Mouse (Mus musculus) heart, embryonic 15.5 days (tissue): ENCODE measurements around the gene Phb. TPM values are rescaled to one million over a fixed set of nuclear protein-coding genes. Genes with fewer than 3 reads are reported as not detected.

Experiments used
- ATAC-seq: fragments of 200-750 bp; cut with Nextera tagmentation; replicated peaks from 2 replicates; pipeline ENCODE4 v1.8.0; 2017; ENCODE audit warnings: low read depth, moderate TSS enrichment; ENCODE audit not compliant: insufficient number of reproducible peaks, insufficient read depth, low FRiP score
- H3K27ac ChIP-seq: fragments of 300-500 bp; sonication (generic); 2 replicates; pipeline ENCODE4 v1.5.1; 2015; ENCODE audit warnings: mild to moderate bottlenecking, inconsistent platforms
- H3K27me3 ChIP-seq: fragments of 300-500 bp; sonication (generic); 2 replicates; pipeline ENCODE4 v1.6.1; 2015; ENCODE audit warnings: inconsistent platforms
- H3K36me3 ChIP-seq: fragments of 300-500 bp; sonication (generic); 2 replicates; pipeline ENCODE4 v1.6.1; 2015; ENCODE audit warnings: mild to moderate bottlenecking, inconsistent platforms
- H3K4me1 ChIP-seq: fragments of 300-500 bp; sonication (generic); replicated peaks from 2 replicates; pipeline ENCODE4 v1.6.1; 2015; ENCODE audit warnings: inconsistent platforms
- H3K4me2 ChIP-seq: fragments of 300-500 bp; sonication (generic); 2 replicates; pipeline ENCODE4 v1.6.1; 2015; ENCODE audit warnings: inconsistent platforms, mild to moderate bottlenecking, moderate library complexity
- H3K4me3 ChIP-seq: fragments of 300-500 bp; sonication (generic); 2 replicates; pipeline ENCODE4 v1.5.1; 2015; ENCODE audit warnings: mild to moderate bottlenecking, inconsistent platforms
- H3K9ac ChIP-seq: fragments of 300-500 bp; sonication (generic); 2 replicates; pipeline ENCODE4 v1.6.1; 2015; ENCODE audit warnings: mild to moderate bottlenecking, inconsistent platforms
- H3K9me3 ChIP-seq: fragments of 300-500 bp; sonication (generic); replicated peaks from 2 replicates; pipeline ENCODE4 v1.6.1; 2016; ENCODE audit warnings: inconsistent platforms
- WGBS: fragments of 180-500 bp; shearing (Covaris S2); methylation state at CpG from one replicate; pipeline ENCODE4 v1.1.7; 2015; ENCODE audit warnings: mixed read lengths; 5-methylcytosine and 5-hydroxymethylcytosine counted together
- polyA plus RNA-seq: library from polyadenylated mRNA; unstranded; fragments of >200 nt; fragmentation: Nextera tagmentation; extraction: Ambion mirVana; gene quantifications from 2 replicates; pipeline ENCODE4 v1.2.1, GENCODE M21; 2015

The Phb gene
- polyA plus RNA-seq, 1 experiment from 2014 or later = 293 TPM

DNA sequence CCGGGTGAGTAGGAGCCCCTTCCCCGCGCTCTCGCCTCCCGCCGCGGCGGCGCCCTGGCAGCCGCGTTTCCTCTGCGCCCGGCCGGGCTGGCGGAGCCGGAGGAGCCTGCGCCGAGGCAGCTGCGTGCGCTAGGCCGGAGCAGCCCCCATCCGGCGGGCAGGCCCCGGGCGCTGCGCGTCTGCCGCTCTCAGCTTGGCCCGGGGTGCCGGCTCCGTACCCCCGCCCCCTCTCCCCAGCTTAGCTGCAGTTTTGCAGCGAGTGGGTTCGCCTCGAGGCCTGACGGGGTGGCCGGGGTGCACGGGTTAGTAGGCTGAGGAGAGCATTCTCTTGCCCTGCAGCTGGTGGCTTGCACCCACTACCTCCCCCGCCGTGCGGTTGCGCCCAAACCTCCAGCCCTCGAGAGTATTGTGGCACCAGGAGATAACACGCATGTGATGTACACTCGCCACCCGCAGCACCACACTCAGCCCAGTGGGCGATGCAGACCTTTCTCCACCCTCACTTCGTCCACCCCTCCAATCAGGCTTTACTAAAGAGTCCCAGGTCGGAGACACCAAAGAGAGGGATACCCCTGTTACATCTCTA lies 46.6 kb downstream of the Phb start:
- Histone ChIP-seq H3K4me2 (peak overlapping the region; percentile 93), H3K36me3 (no peaks in the 10 kb centered on the region), H3K4me3 (peak overlapping the region; percentile 95), H3K4me1 (peaks cover 34% of the 10 kb centered on the region), H3K27me3 (no peaks in the 10 kb centered on the region), H3K9ac (peak overlapping the region; percentile 98), H3K9me3 (no peaks in the 10 kb centered on the region), H3K27ac (peak overlapping the region; percentile 96)
- under 1% methylated on average over 38 of the region's 49 CpGs for WGBS
- ATAC-seq = peak; percentile 54

DNA sequence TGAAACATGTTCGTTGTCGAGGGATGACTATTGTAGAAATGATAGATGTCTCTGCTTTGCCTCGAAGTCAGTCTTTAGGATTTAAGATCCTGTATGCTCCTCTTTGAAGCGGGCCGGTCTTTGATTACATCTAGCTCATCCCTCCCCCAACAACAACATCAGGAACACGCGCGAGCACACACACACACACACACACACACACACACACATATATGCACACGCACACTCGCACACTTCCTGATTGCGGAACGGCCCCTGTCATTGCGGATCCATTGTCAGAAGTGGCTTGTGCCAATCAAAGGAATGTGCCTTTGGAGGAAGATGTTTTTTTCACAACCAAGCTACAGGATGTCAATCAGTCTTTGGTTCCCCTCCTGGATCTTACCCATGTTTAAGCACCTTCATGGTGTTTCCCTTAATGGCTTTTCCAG lies 47.1 kb downstream of the Phb start:
- no peaks in the 10 kb centered on the region for H3K27me3 ChIP-seq
- no peak for ATAC-seq
- peak overlapping the region; percentile 98 for H3K9ac ChIP-seq
- H3K27ac ChIP-seq = peak overlapping the region; percentile 96
- WGBS = 2% methylated on average over 13 of the region's 13 CpGs
- H3K4me1 ChIP-seq = peaks cover 34% of the 10 kb centered on the region
- peak overlapping the region; percentile 95 for H3K4me3 ChIP-seq
- H3K36me3 ChIP-seq = no peaks in the 10 kb centered on the region
- H3K4me2 ChIP-seq = peak overlapping the region; percentile 93
- no peaks in the 10 kb centered on the region for H3K9me3 ChIP-seq

DNA sequence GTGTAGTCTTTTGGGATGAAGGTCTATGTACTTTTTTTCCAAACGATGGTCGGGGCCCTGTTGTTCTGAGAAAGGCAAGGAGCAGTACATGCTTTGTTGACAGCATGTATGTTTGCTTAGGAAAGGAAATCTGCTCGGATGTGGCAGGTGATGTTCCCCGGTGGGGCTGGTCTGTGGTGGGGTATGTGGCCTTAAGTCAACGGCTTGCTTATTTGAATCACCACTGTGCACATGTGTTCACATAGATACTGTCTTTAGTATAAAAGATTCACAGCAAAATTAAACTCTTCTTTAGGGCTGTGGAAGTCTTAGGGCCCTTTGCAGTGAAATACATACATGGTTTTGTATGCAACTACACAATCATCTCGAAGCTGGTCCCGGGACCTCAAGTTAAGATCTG lies 47.7 kb downstream of the Phb start:
- Histone ChIP-seq H3K9me3 (no peaks in the 10 kb centered on the region), H3K9ac (peak overlapping the region; percentile 98), H3K4me1 (peaks cover 34% of the 10 kb centered on the region), H3K36me3 (no peaks in the 10 kb centered on the region), H3K27me3 (no peaks in the 10 kb centered on the region), H3K4me2 (peak overlapping the region; percentile 93), H3K27ac (no peak overlapping the region), H3K4me3 (peak overlapping the region; percentile 95)
- ATAC-seq = no peak
- 33% methylated on average over 7 of the region's 7 CpGs for WGBS

GRCm38 (mm10) chr11:95716136-95716535 lies 49.4 kb downstream of the Phb start:
- no peak for ATAC-seq
- H3K4me1 ChIP-seq = peaks cover 34% of the 10 kb centered on the region
- H3K27me3 ChIP-seq = no peaks in the 10 kb centered on the region
- H3K4me2 ChIP-seq = no peak overlapping the region
- no peaks in the 10 kb centered on the region for H3K9me3 ChIP-seq
- no peaks in the 10 kb centered on the region for H3K36me3 ChIP-seq
- H3K4me3 ChIP-seq = no peak overlapping the region
- no peak overlapping the region for H3K27ac ChIP-seq
- WGBS = 58% methylated on average over 8 of the region's 8 CpGs
- H3K9ac ChIP-seq = no peak overlapping the region

DNA sequence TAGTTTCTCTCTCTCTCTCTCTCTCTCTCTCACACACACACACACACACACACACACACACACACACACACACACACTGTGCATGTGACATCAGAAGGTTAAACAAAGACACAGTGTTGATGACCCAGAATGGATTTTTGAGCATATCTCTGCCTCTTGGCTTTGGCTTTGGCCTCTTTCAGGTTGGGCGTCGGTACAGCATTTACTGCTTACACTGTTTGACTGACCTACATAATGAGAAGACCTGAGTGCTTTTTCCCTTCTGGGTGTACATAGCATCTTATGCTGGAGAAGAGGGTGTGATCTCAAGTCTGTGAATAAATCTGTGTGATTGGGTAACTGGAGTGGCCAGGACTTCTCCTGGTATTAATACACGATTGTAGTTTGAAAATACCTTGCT lies 52.6 kb downstream of the Phb start:
- 73% methylated on average over 3 of the region's 3 CpGs for WGBS
- H3K36me3 ChIP-seq = no peaks in the 10 kb centered on the region
- H3K9ac ChIP-seq = no peak overlapping the region
- H3K27me3 ChIP-seq = no peaks in the 10 kb centered on the region
- no peaks in the 10 kb centered on the region for H3K9me3 ChIP-seq
- no peak overlapping the region for H3K27ac ChIP-seq
- H3K4me2 ChIP-seq = no peak overlapping the region
- no peak for ATAC-seq
- H3K4me3 ChIP-seq = no peak overlapping the region
- peaks cover 20% of the 10 kb centered on the region for H3K4me1 ChIP-seq

- WGBS = 87% methylated on average over 5 of the region's 5 CpGs
- Histone ChIP-seq H3K27ac (no peak within 1 kb of the TSS), H3K9me3 (no peaks in the 10 kb centered on the region), H3K4me3 (no peak within 1 kb of the TSS), H3K27me3 (no peaks in the 10 kb centered on the region), H3K4me1 (peaks cover 2% of the 10 kb centered on the region; the same call in 1 of the 2 replicates), H3K36me3 (no peaks in the 10 kb centered on the region), H3K9ac (no peak within 1 kb of the TSS), H3K4me2 (no peak within 1 kb of the TSS)
- no peak for ATAC-seq
These were observed 56.5 kb downstream of the Phb start, which contains the start of gene B130006D01Rik for GRCm38 (mm10) chr11:95723287-95723686. Gene B130006D01Rik, plus strand, starts transcription at chr11:95723587.

GRCm38 (mm10) chr11:95724466-95724865 lies 57.7 kb downstream of the Phb start:
- H3K4me1 ChIP-seq = peaks cover 2% of the 10 kb centered on the region; the same call in 1 of the 2 replicates
- WGBS = 90% methylated on average over 4 of the region's 4 CpGs

DNA sequence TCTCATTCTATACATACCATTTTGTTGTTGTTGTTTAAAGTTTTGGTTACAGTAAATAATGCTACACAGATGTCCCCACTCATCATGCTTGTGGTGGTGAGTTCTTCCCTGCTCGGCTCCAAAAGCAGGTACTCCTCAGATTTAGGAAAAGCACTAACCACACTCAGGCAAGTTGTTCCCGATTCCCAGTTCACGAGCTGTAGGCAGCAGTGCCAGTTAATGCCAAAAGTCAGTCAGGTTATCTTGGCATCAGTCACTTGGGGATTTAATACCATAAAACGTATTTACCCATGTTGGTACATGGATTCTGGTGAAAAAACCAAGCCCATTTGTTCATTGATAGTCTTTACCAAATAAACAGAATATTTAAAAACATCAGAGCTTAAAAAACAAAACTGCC lies 59.4 kb downstream of the Phb start:
- H3K9me3 ChIP-seq = no peaks in the 10 kb centered on the region
- H3K9ac ChIP-seq = no peak overlapping the region
- 78% methylated on average over 4 of the region's 4 CpGs for WGBS
- peaks cover 2% of the 10 kb centered on the region; the same call in 1 of the 2 replicates for H3K4me1 ChIP-seq
- no peak overlapping the region for H3K4me3 ChIP-seq
- no peak overlapping the region for H3K4me2 ChIP-seq
- no peak for ATAC-seq
- H3K36me3 ChIP-seq = no peaks in the 10 kb centered on the region
- no peaks in the 10 kb centered on the region for H3K27me3 ChIP-seq
- H3K27ac ChIP-seq = no peak overlapping the region

More at GRCm38 (mm10) chr11:95724466-95724865, 57.7 kb downstream of the Phb start:
- ATAC-seq = no peak
- Histone ChIP-seq H3K36me3 (no peaks in the 10 kb centered on the region), H3K9ac (no peak overlapping the region), H3K4me2 (no peak overlapping the region), H3K4me3 (no peak overlapping the region), H3K9me3 (no peaks in the 10 kb centered on the region), H3K27ac (no peak overlapping the region), H3K27me3 (no peaks in the 10 kb centered on the region)

DNA sequence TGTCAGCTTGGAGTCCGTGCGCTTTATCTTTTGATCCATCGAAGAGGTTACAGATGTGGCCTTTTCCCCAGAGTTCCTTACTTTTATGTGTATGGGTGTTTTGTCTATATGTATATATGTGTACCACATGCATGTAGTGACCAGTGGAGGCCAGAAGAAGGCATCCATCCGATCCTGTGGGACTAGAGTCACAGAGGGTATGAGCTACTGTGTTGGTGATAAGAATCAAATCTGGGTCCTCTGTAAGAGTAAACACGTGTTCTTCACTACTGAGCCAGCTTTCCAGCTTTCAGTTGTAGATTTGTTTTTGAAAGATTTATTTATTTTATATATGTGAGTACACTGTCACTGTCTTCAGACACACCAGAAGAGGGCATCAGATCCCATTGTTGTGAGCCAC lies 61.2 kb downstream of the Phb start:
- Histone ChIP-seq H3K27me3 (no peaks in the 10 kb centered on the region), H3K9me3 (no peaks in the 10 kb centered on the region), H3K4me3 (no peak overlapping the region), H3K4me2 (no peak overlapping the region), H3K36me3 (no peaks in the 10 kb centered on the region), H3K4me1 (peaks cover 2% of the 10 kb centered on the region; the same call in 1 of the 2 replicates), H3K9ac (no peak overlapping the region), H3K27ac (no peak overlapping the region)
- WGBS = 86% methylated on average over 5 of the region's 5 CpGs
- ATAC-seq = no peak

- WGBS = 79% methylated on average over 12 of the region's 12 CpGs
- no peak overlapping the region for H3K4me3 ChIP-seq
- H3K4me2 ChIP-seq = no peak overlapping the region
- H3K9me3 ChIP-seq = no peaks in the 10 kb centered on the region
- ATAC-seq = no peak
- no peaks in the 10 kb centered on the region for H3K27me3 ChIP-seq
- peaks cover 2% of the 10 kb centered on the region; the same call in 1 of the 2 replicates for H3K4me1 ChIP-seq
- no peak overlapping the region for H3K27ac ChIP-seq
- no peaks in the 10 kb centered on the region for H3K36me3 ChIP-seq
- no peak overlapping the region for H3K9ac ChIP-seq
These were observed 62.5 kb downstream of the Phb start for GRCm38 (mm10) chr11:95728916-95729907.
